Comparison of ENCODE assay signal across 19 mouse cellular contexts in the genomic region with DNA sequence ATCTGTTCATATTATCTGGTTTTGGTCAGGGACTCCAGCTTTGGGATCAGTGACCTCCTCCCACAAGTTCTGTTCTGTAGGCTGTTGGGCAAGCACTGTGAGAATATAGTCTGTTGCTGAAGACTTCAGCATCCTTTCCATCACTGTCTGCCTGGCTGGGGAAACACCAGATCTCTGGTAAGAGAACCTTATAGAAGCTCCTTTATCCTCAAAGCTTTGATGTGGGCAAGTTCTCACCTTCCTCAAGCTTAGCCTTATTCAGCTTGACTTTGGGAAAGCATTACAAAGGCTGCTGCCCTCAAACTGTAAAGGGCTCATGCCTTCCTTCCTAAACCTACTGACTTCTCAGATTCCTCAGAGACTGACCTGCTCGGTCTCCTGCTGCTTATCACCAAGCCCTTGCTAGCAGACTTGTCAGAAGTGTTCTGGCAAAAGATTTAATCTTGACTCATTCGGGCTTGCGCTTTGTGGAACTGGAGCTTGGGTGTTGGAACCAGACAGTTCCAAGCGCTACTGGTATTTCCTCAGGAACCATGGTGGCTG.
DNase-seq lines count a peak whose midpoint lies in the region; ATAC-seq and TF ChIP-seq lines count a peak whose summit lies in the region.
"Had no signal": no experiment of that assay in that cellular context is flagged by ENCODE, and none has a peak within 500 bp of the region (broad histone marks: within the 10 kb centered on the region; RNA-seq: fewer than 3 reads in every experiment).

No protein-coding gene starts in this region.

- H3K79me2 ChIP-seq in CH12.LX (replicated peaks; ENCODE audit: control insufficient read depth, extremely low read depth, insufficient read depth, poor library complexity, severe bottlenecking), result peaks cover 26% of the 10 kb centered on the region

- no peak for ATAC-seq in megakaryocyte-erythroid progenitor cell, adult 5-6 weeks (replicated peaks; ENCODE audit: low FRiP score, low TSS enrichment, poor library complexity, severe bottlenecking)
- ATAC-seq: midbrain, embryonic 16.5 days had no signal

- WGBS in forebrain, embryonic 10.5 days, result 87% methylated on average over 4 of the region's 4 CpGs

- dilution Hi-C loops in CH12.LX (cut with MboI; ENCODE audit: extremely low pct_ligation_motif_present, extremely low pct_unique_long_range_greater_than_20kb, low sequenced_read_pairs), result no loop called here

- no peaks in the 10 kb centered on the region for H3K27me3 ChIP-seq in CH12.LX (replicated peaks)
- H3K27me3 ChIP-seq in forebrain, embryonic 10.5 days (ENCODE audit: poor library complexity, severe bottlenecking), result no peaks in the 10 kb centered on the region
- H3K27me3 ChIP-seq: embryonic facial prominence, embryonic 15.5 days; limb, embryonic 13.5 days; liver, embryonic 13.5 days; lung, embryonic 15.5 days had no signal

- H3K4me3 ChIP-seq in CH12.LX (replicated peaks in 1 of 3; ENCODE audit: low read depth in 2 of 3, low read length in 2 of 3, poor library complexity in 1 of 3), result peak overlapping the region; percentile 34 to 57 (median 39)
- no peak overlapping the region for H3K4me3 ChIP-seq in bone marrow macrophage, adult 2 months (ENCODE audit: insufficient read depth, low read length)
- no peak overlapping the region for H3K4me3 ChIP-seq in forebrain, embryonic 10.5 days
- H3K4me3 ChIP-seq: embryonic facial prominence, embryonic 15.5 days; gastrocnemius, adult 2 months; limb, embryonic 13.5 days; liver, embryonic 13.5 days; lung, embryonic 15.5 days had no signal

- DNase-seq in thymus, postnatal 0 days (ENCODE audit: low spot score), result peak; percentile 31
- no peak for DNase-seq in thymus, adult 18-20 months
- DNase-seq in CH12.LX (ENCODE audit: extremely low read depth), result no peak
- no peak for DNase-seq in kidney, adult 9 months
- DNase-seq in forebrain, embryonic 10.5 days (ENCODE audit: extremely low spot score, low spot score), result no peak
- DNase-seq: adrenal gland, postnatal 14 days; cerebellum, adult 11-12 months; cerebellum, postnatal 25 days; gastrocnemius, adult 2 months; heart, postnatal 14 days; liver, embryonic 13.5 days had no signal

- H3K27ac ChIP-seq in CH12.LX (ENCODE audit: insufficient read depth, low read depth), result peak overlapping the region; percentile 87
- 0 out of 2 replicates have a peak overlapping the region, but pooled peaks have one; percentile 9 for H3K27ac ChIP-seq in bone marrow macrophage, adult 2 months (ENCODE audit: insufficient read depth, low read depth, low read length)
- H3K27ac ChIP-seq in forebrain, embryonic 10.5 days, result no peak overlapping the region
- H3K27ac ChIP-seq: embryonic facial prominence, embryonic 15.5 days; gastrocnemius, adult 2 months; hindbrain, embryonic 14.5 days; limb, embryonic 13.5 days; liver, embryonic 13.5 days; lung, embryonic 15.5 days had no signal

- peak overlapping the region; percentile 85 for H3K9ac ChIP-seq in CH12.LX (ENCODE audit: insufficient read depth, low read depth)
- H3K9ac ChIP-seq: embryonic facial prominence, embryonic 15.5 days; hindbrain, embryonic 14.5 days; limb, embryonic 13.5 days; liver, embryonic 13.5 days; lung, embryonic 15.5 days had no signal

- peaks cover 36 to 88% of the 10 kb centered on the region in 2 experiments for H3K4me1 ChIP-seq in CH12.LX (ENCODE audit: control insufficient read depth in 1 of 2, insufficient read depth in 2 of 2)
- H3K4me1 ChIP-seq in bone marrow macrophage, adult 2 months (ENCODE audit: control insufficient read depth, insufficient read depth, low read length), result peaks cover 37% of the 10 kb centered on the region
- peaks cover 24% of the 10 kb centered on the region for H3K4me1 ChIP-seq in forebrain, embryonic 10.5 days
- H3K4me1 ChIP-seq: embryonic facial prominence, embryonic 15.5 days; limb, embryonic 13.5 days; liver, embryonic 13.5 days had no signal

- TF ChIP-seq CTCF in CH12.LX (conservative IDR thresholded peaks at IDR 0.05 in 1 of 2, IDR thresholded peaks at IDR 0.05 in 1 of 2; ENCODE audit: low read depth in 2 of 2, low read length in 2 of 2), result no peak
- no peak for TF ChIP-seq CTCF in bone marrow macrophage, adult 2 months (IDR thresholded peaks at IDR 0.05; ENCODE audit: low read depth, low read length)

- no peaks in the 10 kb centered on the region for H3K9me3 ChIP-seq in CH12.LX (replicated peaks; ENCODE audit: low read length)
- no peaks in the 10 kb centered on the region for H3K9me3 ChIP-seq in forebrain, embryonic 10.5 days
- H3K9me3 ChIP-seq: embryonic facial prominence, embryonic 15.5 days; limb, embryonic 13.5 days; liver, embryonic 13.5 days; lung, embryonic 15.5 days had no signal

- in situ Hi-C loops in CH12.LX (cut with MboI; ENCODE audit: low pct_ligation_motif_present, low pct_unique_long_range_greater_than_20kb, low sequenced_read_pairs), result no loop called here

- peaks cover 0 to 41% of the 10 kb centered on the region in 2 experiments for H3K36me3 ChIP-seq in CH12.LX (replicated peaks in 1 of 2; ENCODE audit: control insufficient read depth in 1 of 2, insufficient read depth in 1 of 2, low read length in 1 of 2)
- no peaks in the 10 kb centered on the region for H3K36me3 ChIP-seq in forebrain, embryonic 10.5 days (replicated peaks)
- H3K36me3 ChIP-seq: embryonic facial prominence, embryonic 15.5 days; liver, embryonic 13.5 days; lung, embryonic 15.5 days had no signal

- peak overlapping the region; percentile 82 for H3K4me2 ChIP-seq in CH12.LX (ENCODE audit: insufficient read depth, low read depth, poor library complexity, severe bottlenecking)
- H3K4me2 ChIP-seq: embryonic facial prominence, embryonic 15.5 days; heart, embryonic 11.5 days; hindbrain, embryonic 14.5 days; limb, embryonic 13.5 days; liver, embryonic 13.5 days; lung, embryonic 15.5 days had no signal

- peak; percentile 61 for TF ChIP-seq EP300 in CH12.LX (IDR thresholded peaks at IDR 0.05; ENCODE audit: low read length)

- no peak for TF ChIP-seq RAD21 in CH12.LX (IDR thresholded peaks at IDR 0.05; ENCODE audit: low read depth, low read length)

- no peak; the same call in 1 of the 2 replicates for TF ChIP-seq POLR2A in CH12.LX (IDR thresholded peaks at IDR 0.05; ENCODE audit: low read depth, low read length)
- TF ChIP-seq POLR2A in bone marrow macrophage, adult 2 months (IDR thresholded peaks at IDR 0.05; ENCODE audit: borderline replicate concordance, low read depth, low read length), result no peak

TF ChIP-seq in CH12.LX, 34 proteins besides CTCF, POLR2A, EP300 and RAD21 (continues in another document):
- TF ChIP-seq KAT2A (IDR thresholded peaks at IDR 0.05; ENCODE audit: insufficient replicate concordance, low read length) (0 out of 2 replicates have a peak, but pooled peaks have one; percentile 28), MXI1 (IDR thresholded peaks at IDR 0.05; ENCODE audit: low read depth, low read length) (peak; percentile 35; the same call in 1 of the 2 replicates), JUN (IDR thresholded peaks at IDR 0.05; ENCODE audit: insufficient read depth, low read depth, low read length) (no peak), POLR2AphosphoS2 (IDR thresholded peaks at IDR 0.05; ENCODE audit: low read depth, low read length) (no peak), GABPA (IDR thresholded peaks at IDR 0.05; ENCODE audit: insufficient replicate concordance, low read depth, low read length) (no peak), BHLHE40 (IDR thresholded peaks at IDR 0.05; ENCODE audit: low read depth, low read length) (no peak), ZC3H11A (IDR thresholded peaks at IDR 0.05; ENCODE audit: low read depth, low read length) (no peak), SIN3A (IDR thresholded peaks at IDR 0.05; ENCODE audit: low read length) (no peak), USF1 (IDR thresholded peaks at IDR 0.05; ENCODE audit: low read depth, low read length) (no peak), MAZ (IDR thresholded peaks at IDR 0.05; ENCODE audit: low read depth, low read length) (peak; percentile 56; the same call in 1 of the 2 replicates), ELF1 (IDR thresholded peaks at IDR 0.05; ENCODE audit: low read depth, low read length) (no peak), ETS1 (conservative IDR thresholded peaks at IDR 0.05; ENCODE audit: low read depth, low read length) (no peak), NRF1 (IDR thresholded peaks at IDR 0.05; ENCODE audit: low read depth, low read length) (no peak), ZKSCAN1 (IDR thresholded peaks at IDR 0.05; ENCODE audit: borderline replicate concordance, low read depth, low read length) (no peak), MYC (IDR thresholded peaks at IDR 0.05; ENCODE audit: low read depth, low read length) (no peak), MEF2A (IDR thresholded peaks at IDR 0.05; ENCODE audit: borderline replicate concordance, low read depth, low read length) (0 out of 2 replicates have a peak, but pooled peaks have one; percentile 9), TBP (conservative IDR thresholded peaks at IDR 0.05; ENCODE audit: low read depth, low read length) (0 out of 2 replicates have a peak, but pooled peaks have one; percentile 22), MAX (IDR thresholded peaks at IDR 0.05; ENCODE audit: low read length) (peak; percentile 54; the same call in 1 of the 2 replicates), MAFK (IDR thresholded peaks at IDR 0.05; ENCODE audit: insufficient replicate concordance, low read length) (no peak), HCFC1 (IDR thresholded peaks at IDR 0.05; ENCODE audit: low read depth, low read length) (no peak), CHD1 (IDR thresholded peaks at IDR 0.05; ENCODE audit: low read depth, low read length) (no peak), PAX5 (IDR thresholded peaks at IDR 0.05; ENCODE audit: low read length) (no peak), JUND (conservative IDR thresholded peaks at IDR 0.05; ENCODE audit: low read depth, low read length) (no peak), IRF4 (IDR thresholded peaks at IDR 0.05; ENCODE audit: low read depth, low read length) (no peak), ZMIZ1 (IDR thresholded peaks at IDR 0.05; ENCODE audit: low read depth, low read length) (peak; percentile 78; the same call in 1 of the 2 replicates), NELFE (IDR thresholded peaks at IDR 0.05; ENCODE audit: low read depth, low read length) (0 out of 2 replicates have a peak, but pooled peaks have one; percentile 47), USF2 (conservative IDR thresholded peaks at IDR 0.05; ENCODE audit: low read depth, low read length) (no peak), TCF12 (IDR thresholded peaks at IDR 0.05; ENCODE audit: low read depth, low read length) (0 out of 2 replicates have a peak, but pooled peaks have one; percentile 23), E2F4 (IDR thresholded peaks at IDR 0.05; ENCODE audit: insufficient replicate concordance, low read depth, low read length) (no peak), SMC3 (IDR thresholded peaks at IDR 0.05; ENCODE audit: low read depth, low read length) (no peak), RCOR1 (conservative IDR thresholded peaks at IDR 0.05; ENCODE audit: low read depth, low read length) (peak; percentile 66; the same call in 1 of the 2 replicates), UBTF (IDR thresholded peaks at IDR 0.05; ENCODE audit: low read depth, low read length) (0 out of 2 replicates have a peak, but pooled peaks have one; percentile 1)

Comparison
In these comparisons a context has a peak if more than half of its experiments do, and no peak if none do; other contexts are left out.
1. H3K4me3 ChIP-seq: peak in CH12.LX (3 of 3); none in bone marrow macrophage, adult 2 months (single experiment) and forebrain, embryonic 10.5 days (single experiment).